Mouse (Mus musculus) effector memory CD4-positive, alpha-beta T cell, adult 5 months (primary cell): ENCODE results near the gene 9530077C05Rik. TPM values are rescaled to one million over a fixed set of nuclear protein-coding genes. Genes with fewer than 3 reads are reported as not detected.

Source experiments
- polyA plus RNA-seq: library from polyadenylated mRNA; unstranded; fragments of 100-300 nt; shearing (Covaris generic); gene quantifications from one replicate; pipeline ENCODE4 v1.2.1, GENCODE M21; 2017

Gene 9530077C05Rik
- 0.71 TPM for polyA plus RNA-seq

DNA sequence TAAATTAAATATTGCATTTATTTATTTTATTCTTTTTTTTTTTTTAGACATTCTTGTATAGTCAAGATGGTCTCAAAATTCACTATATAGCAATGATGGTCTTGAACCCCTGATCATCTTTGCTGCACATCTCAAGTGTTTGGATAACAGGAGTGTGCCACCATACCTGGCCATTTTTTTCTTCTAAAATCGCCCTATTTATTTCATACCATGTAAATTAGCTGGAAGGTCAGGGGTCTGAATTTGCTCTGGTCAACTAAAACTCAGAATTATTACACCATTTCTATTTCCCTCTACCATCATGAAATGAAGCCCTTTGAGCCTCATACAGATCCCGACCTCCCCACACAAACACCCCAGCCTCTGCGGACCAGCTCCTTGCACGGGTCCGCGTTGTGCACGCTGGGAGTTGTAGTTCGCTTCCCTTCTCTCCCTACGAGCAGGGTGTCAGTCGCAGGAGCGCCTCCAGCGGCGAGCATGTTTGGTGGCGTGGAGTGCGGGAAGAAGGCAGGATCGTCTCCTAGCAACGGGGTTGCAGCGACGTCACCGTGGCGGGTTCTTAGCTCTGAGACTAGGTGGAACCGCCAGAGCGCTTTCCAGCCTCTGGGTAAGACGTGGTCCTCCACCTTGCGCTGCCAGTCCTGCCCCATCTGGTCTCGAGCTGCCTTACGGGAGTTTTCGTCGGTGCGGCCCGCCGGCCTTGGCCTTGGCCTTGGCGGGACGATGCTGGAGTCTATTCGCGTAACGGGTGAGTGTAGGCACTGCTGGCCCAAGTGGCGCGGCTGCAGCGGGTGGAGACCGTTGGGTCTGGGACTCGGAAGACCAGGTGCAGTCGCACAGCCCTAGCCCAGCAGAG, at the start of gene 9530077C05Rik:
Gene 9530077C05Rik (plus strand): TSS at position 512 of the 856 bp plus-strand sequence.

DNA sequence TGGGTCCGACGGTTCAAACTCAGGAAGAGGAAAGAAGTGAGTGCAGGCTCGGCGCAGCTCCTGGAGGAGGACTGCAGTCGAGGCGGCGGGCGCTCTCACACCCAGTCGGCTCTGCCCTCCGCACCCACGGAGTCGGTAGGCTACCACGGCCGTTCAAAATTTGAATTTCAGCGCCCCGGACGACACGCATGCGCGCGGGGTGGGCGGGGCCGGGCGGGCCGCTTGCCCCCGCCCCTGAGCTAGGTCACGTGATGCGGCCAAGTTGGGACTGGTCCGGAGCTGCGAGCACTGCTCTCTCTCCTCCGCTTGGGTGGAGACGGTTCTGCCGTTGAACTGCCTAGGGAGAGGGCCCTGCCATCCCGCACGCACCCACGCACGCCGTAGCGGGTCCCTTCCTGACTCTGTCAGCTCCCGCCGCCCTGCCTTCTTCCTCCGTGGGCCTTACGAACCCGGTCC, 22.3 kb upstream of the 9530077C05Rik start, which contains the start of gene Anln:
Gene Anln (minus strand): TSS at position 168 of the 456 bp plus-strand sequence.

DNA sequence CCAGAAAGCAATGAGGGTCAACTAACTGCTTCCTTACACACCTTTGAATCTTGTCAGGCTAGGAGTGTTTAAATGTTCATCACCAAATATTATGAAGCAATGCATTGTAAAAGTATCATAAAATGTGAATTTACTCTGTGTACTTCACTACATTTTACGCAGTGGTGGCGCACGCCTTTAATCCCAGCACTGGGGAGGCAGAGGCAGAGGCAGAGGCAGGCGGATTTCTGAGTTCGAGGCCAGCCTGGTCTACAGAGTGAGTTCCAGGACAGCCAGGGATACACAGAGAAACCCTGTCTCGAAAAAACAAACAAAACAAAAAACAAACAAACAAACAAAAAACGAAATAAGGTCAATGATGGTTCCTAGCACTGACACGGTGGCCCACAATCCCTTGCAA, 42.7 kb downstream of the 9530077C05Rik start, which contains the start of gene Gm17545:
Gene Gm17545 (plus strand): TSS at position 301 of the 400 bp plus-strand sequence.

DNA sequence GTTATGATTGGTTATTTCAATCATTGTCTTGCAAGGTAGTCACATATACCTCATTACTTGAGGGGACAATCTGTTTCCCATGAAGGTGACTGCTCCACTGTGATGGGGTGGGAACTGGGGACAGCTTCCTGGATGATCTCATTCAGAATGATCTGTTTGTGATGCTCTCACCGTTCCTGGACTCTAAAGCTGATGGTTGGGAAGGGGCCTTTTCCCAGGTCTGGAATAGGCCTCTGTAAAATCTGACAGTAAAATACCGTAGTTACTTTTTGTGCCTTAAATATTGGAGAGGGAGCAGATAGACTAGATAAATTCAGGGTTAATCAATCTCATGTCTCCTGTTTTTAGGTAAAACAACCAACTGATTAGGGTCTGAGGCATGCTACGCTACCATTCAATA, 58.3 kb downstream of the 9530077C05Rik start, which contains the start of gene Rp9:
Gene Rp9 (minus strand): TSS at position 101 of the 400 bp plus-strand sequence.

DNA sequence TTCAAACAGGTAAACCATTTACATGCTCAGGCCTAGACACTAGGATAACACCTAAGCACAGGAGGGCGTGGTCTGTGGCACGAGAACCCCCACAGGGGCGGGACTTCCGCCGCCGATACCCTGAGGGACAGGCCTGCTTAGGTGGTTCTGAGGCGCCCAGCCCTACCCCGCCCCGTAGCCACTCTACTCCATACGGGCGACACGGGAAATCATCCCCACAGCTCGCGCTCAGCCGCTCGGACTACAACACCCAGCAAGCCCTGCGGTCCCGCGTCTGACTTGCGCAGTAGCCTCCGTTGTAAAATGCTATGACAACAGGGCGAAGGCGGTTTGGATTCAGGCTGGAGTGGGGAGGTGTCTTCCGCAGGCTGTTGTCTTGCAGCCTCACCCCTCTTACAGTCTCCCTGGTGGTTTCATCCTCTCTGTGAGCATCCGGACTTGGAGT, 64.1 kb downstream of the 9530077C05Rik start, which contains the start of gene Bbs9:
Gene Bbs9 (plus strand): TSS at position 292 of the 445 bp plus-strand sequence.

Other genes with a start within 250 kb of the 9530077C05Rik start
- gene Zfp872, start 223.4 kb upstream of the 9530077C05Rik start, polyA plus RNA-seq, result not detected
- 50.9 TPM for gene Zfp809, start 185.8 kb upstream of the 9530077C05Rik start, polyA plus RNA-seq
- gene Zfp599, start 151.6 kb upstream of the 9530077C05Rik start, polyA plus RNA-seq, result 1.5 TPM
- 11.3 TPM for gene Zfp810, start 103.9 kb upstream of the 9530077C05Rik start, polyA plus RNA-seq
- 0.37 TPM for gene Anln, start 22.3 kb upstream of the 9530077C05Rik start, polyA plus RNA-seq
- not detected for gene Gm17545, start 42.8 kb downstream of the 9530077C05Rik start, polyA plus RNA-seq
- 96.1 TPM for gene Rp9, start 58.2 kb downstream of the 9530077C05Rik start, polyA plus RNA-seq
- 17.5 TPM for gene Bbs9, start 64.2 kb downstream of the 9530077C05Rik start, polyA plus RNA-seq